Comparison of ENCODE assay signal across 10 mouse cellular contexts in genomic region chr2:173406344-173407094, GRCm38 (mm10).
DNase-seq lines count a peak whose midpoint lies in the region; ATAC-seq lines count a peak whose summit lies in the region.
"Had no signal": no experiment of that assay in that cellular context is flagged by ENCODE, and none has a peak within 500 bp of the region (broad histone marks: within the 10 kb centered on the region; RNA-seq: fewer than 3 reads in every experiment).

No protein-coding gene starts in this region.

- no peaks in the 10 kb centered on the region for H3K9me3 ChIP-seq in forebrain, embryonic 16.5 days (ENCODE audit: control insufficient read depth, low read length)
- no peaks in the 10 kb centered on the region for H3K9me3 ChIP-seq in midbrain, embryonic 12.5 days
- H3K9me3 ChIP-seq: embryonic facial prominence, embryonic 15.5 days had no signal

- H3K27ac ChIP-seq in forebrain, embryonic 16.5 days (ENCODE audit: low read length): peak overlapping the region; percentile 75
- H3K27ac ChIP-seq in midbrain, embryonic 12.5 days (replicated peaks): peak overlapping the region; percentile 54
- H3K27ac ChIP-seq: embryonic facial prominence, embryonic 15.5 days; macrophage had no signal

- WGBS in forebrain, embryonic 16.5 days: 3% methylated on average over 13 of the region's 13 CpGs
- 26% methylated on average over 13 of the region's 13 CpGs for WGBS in midbrain, embryonic 12.5 days

- H3K4me2 ChIP-seq in forebrain, embryonic 16.5 days (ENCODE audit: low read length): peak overlapping the region; percentile 7; the same call in 1 of the 2 replicates
- 0 out of 2 replicates have a peak overlapping the region, but pooled peaks have one; percentile 11 for H3K4me2 ChIP-seq in midbrain, embryonic 12.5 days (replicated peaks)
- H3K4me2 ChIP-seq: embryonic facial prominence, embryonic 15.5 days had no signal

- H3K27me3 ChIP-seq in forebrain, embryonic 16.5 days (replicated peaks; ENCODE audit: control insufficient read depth, insufficient read depth, low read length): no peaks in the 10 kb centered on the region
- H3K27me3 ChIP-seq in midbrain, embryonic 12.5 days: no peaks in the 10 kb centered on the region; the same call in 1 of the 2 replicates
- H3K27me3 ChIP-seq: embryonic facial prominence, embryonic 15.5 days had no signal

- H3K9ac ChIP-seq in forebrain, embryonic 16.5 days (replicated peaks; ENCODE audit: low read depth, low read length): peak overlapping the region; percentile 44
- no peak overlapping the region for H3K9ac ChIP-seq in midbrain, embryonic 12.5 days (replicated peaks)
- H3K9ac ChIP-seq: embryonic facial prominence, embryonic 15.5 days had no signal

- peaks cover 21% of the 10 kb centered on the region for H3K4me1 ChIP-seq in forebrain, embryonic 16.5 days (replicated peaks; ENCODE audit: control insufficient read depth, insufficient read depth, low read length)
- H3K4me1 ChIP-seq in midbrain, embryonic 12.5 days: peaks cover 40% of the 10 kb centered on the region

- ATAC-seq in frontal cortex, adult (ENCODE audit: low TSS enrichment): peak; percentile 77
- ATAC-seq in forebrain, embryonic 16.5 days: peak; percentile 93
- ATAC-seq in midbrain, embryonic 12.5 days (ENCODE audit: low FRiP score, low read depth): peak; percentile 82
- ATAC-seq in erythroblast, adult 5-6 weeks (replicated peaks; ENCODE audit: low FRiP score, poor library complexity, severe bottlenecking): no peak
- no peak for ATAC-seq in monocyte, adult 5-6 weeks (replicated peaks; ENCODE audit: insufficient number of reproducible peaks, low FRiP score, low TSS enrichment, poor library complexity, severe bottlenecking)
- ATAC-seq in CD4-positive, CD25-positive, alpha-beta regulatory T cell, adult 4 months: no peak

- H3K36me3 ChIP-seq in forebrain, embryonic 16.5 days (ENCODE audit: control insufficient read depth, insufficient read depth): no peaks in the 10 kb centered on the region
- no peaks in the 10 kb centered on the region for H3K36me3 ChIP-seq in midbrain, embryonic 12.5 days
- H3K36me3 ChIP-seq: embryonic facial prominence, embryonic 15.5 days had no signal

- no peak overlapping the region for H3K4me3 ChIP-seq in forebrain, embryonic 16.5 days (replicated peaks; ENCODE audit: low read length)
- H3K4me3 ChIP-seq in midbrain, embryonic 12.5 days: no peak overlapping the region
- H3K4me3 ChIP-seq: embryonic facial prominence, embryonic 15.5 days had no signal

- DNase-seq in frontal cortex, postnatal 14 days (ENCODE audit: low spot score in 2 of 2): no peak
- peak; percentile 65 to 84 for DNase-seq in kidney, postnatal 25 days

Comparison
In these comparisons a context has a peak if more than half of its experiments do, and no peak if none do; other contexts are left out.
1. ATAC-seq: peak in frontal cortex, adult (single experiment), forebrain, embryonic 16.5 days (single experiment) and midbrain, embryonic 12.5 days (single experiment); none in erythroblast, adult 5-6 weeks (single experiment), monocyte, adult 5-6 weeks (single experiment) and CD4-positive, CD25-positive, alpha-beta regulatory T cell, adult 4 months (single experiment).
2. DNase-seq: peak in kidney, postnatal 25 days (2 of 2); none in frontal cortex, postnatal 14 days (0 of 2).